Mouse (Mus musculus): ENCODE data around the gene Tespa1. TPM values are rescaled to one million over a fixed set of nuclear protein-coding genes. Genes with fewer than 3 reads are reported as not detected.
"Not testable (repeated sequence)": the region's sequence is repeated elsewhere in the genome, so short reads cannot be mapped to it uniquely, and the experiment has no call there.

Gene Tespa1
- polyA plus RNA-seq, 1 experiment from 2014 or later: 0.62 TPM

DNA sequence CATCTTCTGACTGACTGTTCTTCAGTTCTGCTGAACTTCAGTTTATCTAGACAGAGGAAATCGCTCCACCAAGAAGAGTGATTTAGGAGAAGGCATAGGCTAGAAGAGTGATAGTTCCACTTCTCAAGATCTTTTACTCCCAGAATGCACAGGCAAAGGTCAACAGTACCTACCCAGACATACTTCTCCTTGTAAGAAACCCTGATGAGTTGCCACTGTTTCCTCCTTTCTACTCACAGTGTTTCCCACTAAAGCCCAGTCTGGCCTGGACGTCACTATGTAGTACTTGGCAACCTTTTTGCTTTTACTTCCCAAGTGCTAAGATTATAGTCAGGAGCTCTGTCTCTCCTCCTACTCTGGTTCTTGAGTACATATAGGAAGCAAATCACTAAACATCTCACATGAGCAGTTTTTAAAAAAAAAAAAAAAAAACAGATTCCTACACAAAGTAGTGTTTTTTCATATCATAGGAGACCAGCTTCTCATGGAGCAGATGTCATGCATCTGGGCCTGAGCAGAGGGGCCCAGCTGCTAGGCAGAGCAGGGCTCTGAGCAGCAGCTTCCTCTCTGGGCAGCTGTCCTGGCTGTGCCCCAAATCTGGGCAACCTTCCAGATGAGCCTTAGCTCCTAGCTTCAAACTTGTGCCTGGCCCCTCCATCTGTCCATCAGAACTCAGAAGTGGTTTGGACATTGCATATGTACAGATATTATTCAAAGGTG is 8.4 kb upstream of the Tespa1 start:
- Histone ChIP-seq H3K9me3 (no peaks in the 10 kb centered on the region), H3K36me3 (no peaks in the 10 kb centered on the region), H3K4me1 (no peaks in the 10 kb centered on the region), H3K27ac (no peak overlapping the region), H3K4me3 (no peak overlapping the region), H3K27me3 (no peaks in the 10 kb centered on the region), H3K4me2 (no peak overlapping the region), H3K9ac (no peak overlapping the region)
- ATAC-seq (ENCODE audit: insufficient number of reproducible peaks, insufficient read depth, low FRiP score, low TSS enrichment, low read depth): no peak
- WGBS: 69% methylated on average over 2 of the region's 2 CpGs

DNA sequence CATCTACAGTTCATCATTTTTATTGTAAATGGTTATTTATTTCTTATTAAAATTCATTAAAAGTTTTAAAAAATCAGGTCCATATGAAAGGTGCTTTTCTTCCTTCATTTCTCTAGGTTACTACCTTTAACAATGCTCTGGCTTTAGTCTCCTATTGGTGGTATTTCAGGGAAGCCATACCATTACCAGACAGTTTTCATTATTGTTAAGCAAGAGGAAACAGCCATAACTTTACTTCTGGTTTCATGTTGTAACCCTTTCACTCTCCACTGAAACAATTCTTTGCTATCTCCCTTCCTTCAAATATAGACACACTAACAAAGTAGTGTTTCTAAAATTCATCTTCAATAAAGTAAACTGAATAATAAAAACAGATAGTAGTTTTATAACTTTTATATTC is 6.8 kb upstream of the Tespa1 start:
- Histone ChIP-seq H3K9me3 (no peaks in the 10 kb centered on the region), H3K4me1 (no peaks in the 10 kb centered on the region), H3K27ac (no peak overlapping the region), H3K9ac (no peak overlapping the region), H3K4me3 (no peak overlapping the region), H3K36me3 (no peaks in the 10 kb centered on the region), H3K27me3 (no peaks in the 10 kb centered on the region), H3K4me2 (no peak overlapping the region)
- no peak for ATAC-seq (ENCODE audit: insufficient number of reproducible peaks, insufficient read depth, low FRiP score, low TSS enrichment, low read depth)

DNA sequence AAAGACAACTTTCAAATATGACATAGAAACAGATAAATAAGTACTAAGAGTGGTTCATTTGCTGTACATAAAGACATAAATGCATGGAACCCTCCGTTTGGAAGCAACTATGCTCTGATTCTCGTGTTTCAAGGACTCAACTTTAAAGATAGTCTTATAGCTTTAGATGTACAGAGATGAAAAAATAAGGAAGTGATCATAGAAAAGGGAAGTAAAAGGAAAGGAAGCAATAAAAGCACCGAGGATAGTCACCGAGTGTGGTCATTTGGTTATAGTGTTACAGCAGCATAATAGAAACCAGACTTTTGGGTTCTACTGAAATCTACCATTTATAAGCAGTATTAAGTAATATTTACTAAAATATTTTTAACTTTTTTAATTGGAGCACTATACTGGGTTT is 4.0 kb upstream of the Tespa1 start:
- Histone ChIP-seq H3K9ac (no peak overlapping the region), H3K4me2 (no peak overlapping the region), H3K4me1 (no peaks in the 10 kb centered on the region), H3K27ac (no peak overlapping the region), H3K9me3 (no peaks in the 10 kb centered on the region), H3K4me3 (no peak overlapping the region), H3K36me3 (no peaks in the 10 kb centered on the region), H3K27me3 (no peaks in the 10 kb centered on the region)
- 46% methylated on average over 4 of the region's 4 CpGs for WGBS
- no peak for ATAC-seq (ENCODE audit: insufficient number of reproducible peaks, insufficient read depth, low FRiP score, low TSS enrichment, low read depth)

DNA sequence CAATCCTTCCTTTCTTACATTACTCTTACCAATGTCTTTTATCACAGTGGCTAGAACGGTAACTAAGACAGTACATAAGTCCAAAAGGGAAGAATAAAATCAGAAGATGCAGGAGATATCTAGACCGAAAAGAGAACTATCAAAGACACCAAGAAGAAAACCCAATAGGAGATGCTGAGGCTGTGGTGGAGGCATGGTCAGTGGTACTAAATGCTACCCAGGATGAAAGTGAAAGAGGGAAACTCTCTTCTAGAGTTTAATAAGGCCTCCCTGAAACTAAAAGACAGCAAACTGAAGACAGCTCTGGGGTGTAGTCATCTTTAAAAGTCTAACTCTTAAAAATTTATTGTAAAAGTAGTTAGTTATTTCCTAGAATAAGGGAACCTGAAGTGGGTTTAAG is 2.0 kb upstream of the Tespa1 start:
- Histone ChIP-seq H3K4me3 (no peak overlapping the region), H3K27ac (no peak overlapping the region), H3K4me2 (no peak overlapping the region), H3K36me3 (no peaks in the 10 kb centered on the region), H3K27me3 (no peaks in the 10 kb centered on the region), H3K9me3 (no peaks in the 10 kb centered on the region), H3K9ac (no peak overlapping the region), H3K4me1 (no peaks in the 10 kb centered on the region)
- 95% methylated on average over 2 of the region's 2 CpGs for WGBS
- ATAC-seq (ENCODE audit: insufficient number of reproducible peaks, insufficient read depth, low FRiP score, low TSS enrichment, low read depth): no peak

DNA sequence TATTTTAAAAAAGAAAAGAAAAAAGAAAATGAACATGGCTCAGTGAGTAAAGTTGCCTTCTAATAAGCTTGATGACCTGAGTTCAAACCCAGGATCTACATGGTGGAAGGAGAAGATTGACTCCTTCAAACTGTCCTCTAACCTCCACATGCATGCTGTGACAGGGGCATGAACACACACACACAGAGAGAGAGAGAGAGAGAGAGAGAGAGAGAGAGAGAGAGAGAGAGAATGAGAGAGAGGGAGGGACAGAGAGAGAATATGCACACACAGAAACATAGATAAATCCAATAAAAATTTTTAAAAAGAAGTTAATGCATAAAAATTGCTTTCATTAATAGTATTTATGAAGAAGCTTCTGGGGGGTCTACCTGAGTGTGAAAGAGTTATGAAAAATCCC is 608 bp upstream of the Tespa1 start:
- no peak overlapping the region for H3K9ac ChIP-seq

DNA sequence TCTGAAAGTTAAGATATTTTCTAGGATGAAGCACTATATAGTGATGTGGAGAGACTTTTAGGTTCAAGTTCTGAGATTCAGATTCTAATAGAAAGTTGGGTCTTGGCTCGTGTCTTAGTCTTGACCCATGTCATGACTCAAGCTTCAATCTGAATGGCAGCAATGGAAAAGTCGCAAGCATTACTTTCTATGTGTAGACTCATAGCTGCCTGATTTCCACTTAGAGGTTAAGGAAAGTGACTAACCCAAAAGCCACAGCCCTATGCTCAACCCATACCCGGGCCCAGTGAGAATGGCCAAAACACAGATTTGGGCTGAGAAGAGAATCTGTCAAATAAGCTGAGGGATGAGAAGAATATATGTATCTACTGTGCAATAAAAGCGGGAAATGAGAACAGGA is 1.6 kb downstream of the Tespa1 start:
- Histone ChIP-seq H3K27ac (no peak overlapping the region), H3K4me2 (no peak overlapping the region), H3K9me3 (no peaks in the 10 kb centered on the region), H3K9ac (no peak overlapping the region), H3K27me3 (no peaks in the 10 kb centered on the region), H3K4me3 (no peak overlapping the region), H3K36me3 (no peaks in the 10 kb centered on the region), H3K4me1 (no peaks in the 10 kb centered on the region)
- 88% methylated on average over 4 of the region's 4 CpGs for WGBS
- ATAC-seq (ENCODE audit: insufficient number of reproducible peaks, insufficient read depth, low FRiP score, low TSS enrichment, low read depth): no peak; the same call in 1 of the 2 replicates

More for the DNA sequence above, 608 bp upstream of the Tespa1 start:
- no peaks in the 10 kb centered on the region for H3K9me3 ChIP-seq
- no peaks in the 10 kb centered on the region for H3K4me1 ChIP-seq
- no peaks in the 10 kb centered on the region for H3K27me3 ChIP-seq
- H3K36me3 ChIP-seq: no peaks in the 10 kb centered on the region
- ATAC-seq (ENCODE audit: insufficient number of reproducible peaks, insufficient read depth, low FRiP score, low TSS enrichment, low read depth): no peak
- no peak overlapping the region for H3K27ac ChIP-seq
- H3K4me2 ChIP-seq: no peak overlapping the region
- H3K4me3 ChIP-seq: no peak overlapping the region

DNA sequence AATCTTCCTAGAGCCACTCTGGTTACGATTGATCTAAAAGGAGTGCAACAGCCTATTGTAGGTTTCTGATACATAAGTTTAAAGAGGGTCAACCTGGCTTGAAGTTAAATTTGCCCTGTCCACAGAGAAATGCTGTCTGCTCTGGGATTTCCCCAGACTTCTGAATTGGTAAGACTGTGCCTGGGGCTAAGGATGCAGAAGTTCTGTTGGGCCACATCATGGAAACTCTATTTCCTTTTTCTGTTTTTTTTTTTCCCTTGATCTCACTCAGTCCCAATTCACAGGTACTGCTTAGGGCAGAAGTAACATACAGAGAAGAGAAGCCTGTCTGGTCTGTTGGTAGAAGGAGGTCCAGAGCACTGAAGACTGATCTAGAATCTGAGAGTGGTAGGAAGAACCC is 8.0 kb downstream of the Tespa1 start:
- WGBS: 82% methylated on average over 1 of the region's 1 CpGs

DNA sequence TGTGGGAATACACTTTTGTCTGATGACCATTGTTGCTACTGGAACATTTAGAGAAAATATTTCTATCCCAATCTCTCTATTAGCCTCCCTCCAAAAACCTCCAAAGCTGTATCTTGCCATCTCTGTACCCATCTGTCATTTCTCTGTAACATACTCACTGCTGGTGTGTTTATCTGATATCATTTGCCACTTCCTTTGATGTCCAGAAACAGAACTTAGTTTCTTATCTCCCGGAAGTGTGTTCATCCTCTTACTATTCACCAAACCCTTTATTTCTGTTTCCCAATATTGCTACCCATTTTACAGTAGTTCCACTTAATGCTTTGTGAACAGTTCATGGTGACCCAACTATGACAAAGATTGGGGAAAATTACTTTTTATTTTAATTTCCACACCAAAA is 13.7 kb downstream of the Tespa1 start:
- H3K9me3 ChIP-seq: no peaks in the 10 kb centered on the region
- no peak overlapping the region for H3K4me3 ChIP-seq
- no peaks in the 10 kb centered on the region for H3K4me1 ChIP-seq
- H3K9ac ChIP-seq: no peak overlapping the region
- H3K4me2 ChIP-seq: no peak overlapping the region
- 89% methylated on average over 1 of the region's 1 CpGs for WGBS
- no peak overlapping the region for H3K27ac ChIP-seq
- H3K36me3 ChIP-seq: no peaks in the 10 kb centered on the region
- H3K27me3 ChIP-seq: no peaks in the 10 kb centered on the region
- ATAC-seq (ENCODE audit: insufficient number of reproducible peaks, insufficient read depth, low FRiP score, low TSS enrichment, low read depth): no peak

More for the DNA sequence above, 8.0 kb downstream of the Tespa1 start:
- Histone ChIP-seq H3K4me3 (no peak overlapping the region), H3K27me3 (no peaks in the 10 kb centered on the region), H3K9ac (no peak overlapping the region), H3K27ac (no peak overlapping the region), H3K4me1 (no peaks in the 10 kb centered on the region), H3K9me3 (no peaks in the 10 kb centered on the region), H3K36me3 (no peaks in the 10 kb centered on the region), H3K4me2 (no peak overlapping the region)
- no peak for ATAC-seq (ENCODE audit: insufficient number of reproducible peaks, insufficient read depth, low FRiP score, low TSS enrichment, low read depth)

DNA sequence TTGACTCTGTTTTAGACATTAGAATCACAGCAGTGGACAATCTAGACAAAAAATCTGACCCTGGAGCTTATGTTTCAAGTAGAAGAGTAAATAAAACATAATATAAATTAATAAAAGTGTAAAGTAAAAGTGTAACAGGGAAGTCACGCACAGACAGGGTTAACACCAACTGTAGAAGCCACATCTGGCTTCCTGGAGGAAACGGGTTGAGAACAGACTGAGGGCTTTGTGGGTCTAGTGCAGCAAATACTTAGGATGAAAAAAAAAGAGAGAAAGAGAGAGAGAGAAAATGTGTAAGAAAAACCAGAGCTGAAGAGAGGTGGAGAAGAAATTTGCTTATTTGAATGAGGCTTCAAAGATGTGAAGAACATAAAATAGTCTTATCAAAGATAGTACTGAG is 14.9 kb downstream of the Tespa1 start:
- ATAC-seq (ENCODE audit: insufficient number of reproducible peaks, insufficient read depth, low FRiP score, low TSS enrichment, low read depth): no peak
- H3K4me3 ChIP-seq: no peak overlapping the region
- H3K27ac ChIP-seq: no peak overlapping the region
- H3K9ac ChIP-seq: no peak overlapping the region
- H3K36me3 ChIP-seq: no peaks in the 10 kb centered on the region
- WGBS: 60% methylated on average over 2 of the region's 2 CpGs
- H3K4me1 ChIP-seq: no peaks in the 10 kb centered on the region
- H3K4me2 ChIP-seq: no peak overlapping the region
- H3K9me3 ChIP-seq: no peaks in the 10 kb centered on the region
- no peaks in the 10 kb centered on the region for H3K27me3 ChIP-seq

DNA sequence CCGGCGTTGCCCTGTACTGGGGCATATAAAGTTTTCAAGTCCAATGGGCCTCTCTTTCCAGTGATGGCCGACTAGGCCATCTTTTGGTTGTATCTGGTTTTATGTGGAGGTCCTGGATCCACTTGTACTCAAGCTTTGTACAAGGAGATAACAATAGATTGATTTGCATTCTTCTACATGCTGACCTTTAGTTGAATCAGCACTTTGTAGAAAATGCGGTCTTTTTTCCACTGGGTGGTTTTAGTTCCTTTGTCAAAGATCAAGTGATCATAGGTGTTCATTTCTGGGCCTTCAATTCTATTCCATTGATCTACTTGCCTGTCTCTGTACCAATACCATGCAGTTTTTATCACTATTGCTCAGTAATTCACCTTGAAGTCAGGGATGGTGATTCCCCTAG is 17.4 kb downstream of the Tespa1 start:
- H3K27ac ChIP-seq; H3K9me3 ChIP-seq; H3K4me3 ChIP-seq; H3K9ac ChIP-seq; H3K4me2 ChIP-seq; H3K4me1 ChIP-seq; ATAC-seq (ENCODE audit: insufficient number of reproducible peaks, insufficient read depth, low FRiP score, low TSS enrichment, low read depth); H3K27me3 ChIP-seq; H3K36me3 ChIP-seq: not testable (repeated sequence)
- 83% methylated on average over 4 of the region's 4 CpGs for WGBS

DNA sequence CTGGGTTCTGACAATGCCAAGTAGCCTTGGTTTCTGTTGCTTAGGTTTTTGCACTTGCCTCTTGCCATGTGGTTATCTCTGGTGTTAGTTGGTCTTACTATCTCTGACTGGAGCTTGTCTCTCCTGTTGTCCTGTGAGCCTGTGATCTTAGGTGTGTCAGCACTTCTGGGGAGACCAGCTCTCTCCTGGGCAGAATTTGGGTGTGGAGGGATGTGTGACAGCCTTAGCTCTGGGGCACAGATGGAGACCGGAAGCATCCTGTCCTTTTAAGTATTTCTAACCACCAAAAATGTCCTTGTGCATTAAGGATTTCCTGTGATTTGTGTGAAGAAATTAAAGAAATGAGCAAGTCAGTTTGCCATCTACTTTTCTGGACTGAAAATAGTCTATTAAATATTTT is 21.4 kb downstream of the Tespa1 start:
- ATAC-seq (ENCODE audit: insufficient number of reproducible peaks, insufficient read depth, low FRiP score, low TSS enrichment, low read depth): no peak
- WGBS: 73% methylated on average over 1 of the region's 1 CpGs

DNA sequence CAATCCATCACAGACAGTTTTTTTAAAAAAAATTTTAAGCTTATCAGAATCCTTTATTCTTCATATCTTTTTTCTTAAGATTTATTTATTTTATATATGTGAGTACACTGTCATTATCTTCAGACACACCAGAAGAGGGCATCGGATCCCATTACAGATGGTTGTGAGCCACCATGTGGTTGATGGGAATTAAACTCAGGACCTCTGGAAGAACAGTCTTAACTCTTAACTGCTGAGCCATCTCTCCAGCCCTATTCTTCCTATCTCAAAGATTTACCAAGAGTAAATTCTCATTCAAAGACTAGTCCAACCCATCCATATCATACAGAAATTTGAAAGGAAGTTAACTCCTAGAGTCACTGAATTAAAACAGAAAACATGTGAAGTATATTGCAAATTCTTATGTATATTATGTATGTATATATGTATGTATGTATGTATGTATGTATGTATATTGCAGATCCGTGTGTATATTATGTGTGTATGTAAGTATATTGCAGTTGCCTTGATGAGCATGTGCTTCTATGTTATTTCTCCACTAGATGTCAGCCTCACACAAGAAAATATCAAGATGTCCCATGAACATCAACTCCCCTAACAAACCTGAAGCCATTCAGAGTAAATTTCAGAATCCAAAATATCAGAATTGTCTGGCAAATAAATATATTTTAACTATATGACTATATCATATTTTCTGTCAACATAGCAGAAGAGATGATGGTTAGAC is 40.9 kb downstream of the Tespa1 start:
- 53% methylated on average over 2 of the region's 2 CpGs for whole genome bisulfite sequencing
- H3K4me2 ChIP-seq: no peak overlapping the region
- no peak for ATAC-seq (ENCODE audit: insufficient number of reproducible peaks, insufficient read depth, low FRiP score, low TSS enrichment, low read depth)

More for the DNA sequence above, 21.4 kb downstream of the Tespa1 start:
- Histone ChIP-seq H3K4me2 (no peak overlapping the region), H3K4me1 (no peaks in the 10 kb centered on the region), H3K9ac (no peak overlapping the region), H3K27ac (no peak overlapping the region), H3K27me3 (no peaks in the 10 kb centered on the region), H3K4me3 (no peak overlapping the region), H3K36me3 (no peaks in the 10 kb centered on the region), H3K9me3 (no peaks in the 10 kb centered on the region)

More for the DNA sequence above, 40.9 kb downstream of the Tespa1 start:
- H3K27ac ChIP-seq: no peak overlapping the region
- no peaks in the 10 kb centered on the region for H3K27me3 ChIP-seq
- no peaks in the 10 kb centered on the region for H3K4me1 ChIP-seq
- H3K9ac ChIP-seq: no peak overlapping the region
- H3K36me3 ChIP-seq: no peaks in the 10 kb centered on the region
- no peak overlapping the region for H3K4me3 ChIP-seq
- H3K9me3 ChIP-seq: no peaks in the 10 kb centered on the region
